Mouse (Mus musculus): ENCODE results near the gene Olfr649. TPM values are rescaled to one million over a fixed set of nuclear protein-coding genes. Genes with fewer than 3 reads are reported as not detected.

The Olfr649 gene
- total and polyA plus RNA-seq, 3 experiments, result not detected

Other genes starting within 250 kb of the Olfr649 start
- not detected for gene Olfr635, start 224.8 kb downstream of the Olfr649 start, total RNA-seq (2021)
- not detected in 2 replicates for gene Olfr635, start 224.8 kb downstream of the Olfr649 start, polyA plus RNA-seq (2012; rRNA removed)
- gene Olfr638, start 197.2 kb downstream of the Olfr649 start, total RNA-seq (2021), result not detected
- not detected in 2 replicates for gene Olfr638, start 197.2 kb downstream of the Olfr649 start, polyA plus RNA-seq (2012; rRNA removed)
- not detected for gene Olfr639, start 178.7 kb downstream of the Olfr649 start, total RNA-seq (2021)
- gene Olfr639, start 178.7 kb downstream of the Olfr649 start, polyA plus RNA-seq (2012; rRNA removed), result not detected in 2 replicates
- gene Olfr640, start 170.4 kb downstream of the Olfr649 start, total RNA-seq (2021), result not detected
- gene Olfr640, start 170.4 kb downstream of the Olfr649 start, polyA plus RNA-seq (2012; rRNA removed), result not detected in 2 replicates
- gene Olfr641, start 160.5 kb downstream of the Olfr649 start, total RNA-seq (2021), result not detected
- gene Olfr641, start 160.5 kb downstream of the Olfr649 start, polyA plus RNA-seq (2012; rRNA removed), result not detected in 2 replicates
- not detected for gene Olfr642, start 143.3 kb downstream of the Olfr649 start, total RNA-seq (2021)
- not detected in 2 replicates for gene Olfr642, start 143.3 kb downstream of the Olfr649 start, polyA plus RNA-seq (2012; rRNA removed)
- gene 4930516K23Rik, start 134.5 kb downstream of the Olfr649 start, total RNA-seq (2021), result not detected
- not detected in 2 replicates for gene 4930516K23Rik, start 134.5 kb downstream of the Olfr649 start, polyA plus RNA-seq (2012; rRNA removed)
- not detected for gene Olfr644, start 124.1 kb downstream of the Olfr649 start, total RNA-seq (2021)
- gene Olfr644, start 124.1 kb downstream of the Olfr649 start, polyA plus RNA-seq (2012; rRNA removed), result not detected in 2 replicates
- gene Olfr645, start 110.5 kb downstream of the Olfr649 start, total RNA-seq (2021), result not detected
- not detected in 2 replicates for gene Olfr645, start 110.5 kb downstream of the Olfr649 start, polyA plus RNA-seq (2012; rRNA removed)
- gene Olfr646, start 91.1 kb downstream of the Olfr649 start, total RNA-seq (2021), result not detected
- not detected in 2 replicates for gene Olfr646, start 91.1 kb downstream of the Olfr649 start, polyA plus RNA-seq (2012; rRNA removed)
- gene Ubqln5, start 66.2 kb downstream of the Olfr649 start, total RNA-seq (2021), result not detected
- gene Ubqln5, start 66.2 kb downstream of the Olfr649 start, polyA plus RNA-seq (2012; rRNA removed), result not detected in 2 replicates
- not detected for gene Olfr643, start 58.6 kb downstream of the Olfr649 start, total RNA-seq (2021)
- not detected in 2 replicates for gene Olfr643, start 58.6 kb downstream of the Olfr649 start, polyA plus RNA-seq (2012; rRNA removed)
- not detected for gene Ubqln3, start 52.7 kb downstream of the Olfr649 start, total RNA-seq (2021)
- not detected in 2 replicates for gene Ubqln3, start 52.7 kb downstream of the Olfr649 start, polyA plus RNA-seq (2012; rRNA removed)
- gene Ubqlnl, start 45.4 kb downstream of the Olfr649 start, total RNA-seq (2021), result not detected
- gene Ubqlnl, start 45.4 kb downstream of the Olfr649 start, polyA plus RNA-seq (2012; rRNA removed), result not detected in 2 replicates
- gene Olfm5, start 31.2 kb downstream of the Olfr649 start, total RNA-seq (2021), result not detected
- gene Olfm5, start 31.2 kb downstream of the Olfr649 start, polyA plus RNA-seq (2012; rRNA removed), result not detected in 2 replicates
- not detected for gene Olfr648, start 12.6 kb downstream of the Olfr649 start, total RNA-seq (2021)
- 0.04 TPM in 1 of 2 replicates, not detected in the other for gene Olfr648, start 12.6 kb downstream of the Olfr649 start, polyA plus RNA-seq (2012; rRNA removed)
- under 1 TPM; 0.12 to 0.66 TPM for gene Trim6, start 22.8 kb upstream of the Olfr649 start, total RNA-seq (2021)
- gene Trim6, start 22.8 kb upstream of the Olfr649 start, polyA plus RNA-seq (2012; rRNA removed), result 0.09 and 0.36 TPM in 2 replicates
- 1 to 10 TPM; 6.5 to 6.8 TPM for gene Trim34a, start 48.5 kb upstream of the Olfr649 start, total RNA-seq (2021)
- 4.0 and 4.6 TPM in 2 replicates for gene Trim34a, start 48.5 kb upstream of the Olfr649 start, polyA plus RNA-seq (2012; rRNA removed)
- gene Trim5, start 92.1 kb upstream of the Olfr649 start, total RNA-seq (2021), result 1 to 10 TPM; 3.5 to 3.8 TPM
- gene Trim5, start 92.1 kb upstream of the Olfr649 start, polyA plus RNA-seq (2012; rRNA removed), result 0.22 and 0.47 TPM in 2 replicates
- gene Trim12a, start 119.5 kb upstream of the Olfr649 start, total RNA-seq (2021), result 10 to 100 TPM in 1 of 2 experiments, 1 to 10 TPM in 1; 9.1 to 12.5 TPM
- gene Trim12a, start 119.5 kb upstream of the Olfr649 start, polyA plus RNA-seq (2012; rRNA removed), result 1.4 and 1.7 TPM in 2 replicates
- under 1 TPM; 0.38 to 0.46 TPM for gene Trim34b, start 133.5 kb upstream of the Olfr649 start, total RNA-seq (2021)
- gene Trim34b, start 133.5 kb upstream of the Olfr649 start, polyA plus RNA-seq (2012; rRNA removed), result 0.54 and 1.7 TPM in 2 replicates
- 1 to 10 TPM; 9.2 to 9.8 TPM for gene Trim12c, start 157.4 kb upstream of the Olfr649 start, total RNA-seq (2021)
- 2.0 and 2.2 TPM in 2 replicates for gene Trim12c, start 157.4 kb upstream of the Olfr649 start, polyA plus RNA-seq (2012; rRNA removed)
- under 1 TPM; 0.09 to 0.17 TPM for gene Trim30b, start 173.9 kb upstream of the Olfr649 start, total RNA-seq (2021)
- not detected in 2 replicates for gene Trim30b, start 173.9 kb upstream of the Olfr649 start, polyA plus RNA-seq (2012; rRNA removed)
- gene Trim30c, start 204.9 kb upstream of the Olfr649 start, total RNA-seq (2021), result not detected
- not detected in 2 replicates for gene Trim30c, start 204.9 kb upstream of the Olfr649 start, polyA plus RNA-seq (2012; rRNA removed)

Data from adrenal gland, adult 2 months (tissue).